23 mouse cellular contexts compared by ENCODE assay signal in the genomic region with DNA sequence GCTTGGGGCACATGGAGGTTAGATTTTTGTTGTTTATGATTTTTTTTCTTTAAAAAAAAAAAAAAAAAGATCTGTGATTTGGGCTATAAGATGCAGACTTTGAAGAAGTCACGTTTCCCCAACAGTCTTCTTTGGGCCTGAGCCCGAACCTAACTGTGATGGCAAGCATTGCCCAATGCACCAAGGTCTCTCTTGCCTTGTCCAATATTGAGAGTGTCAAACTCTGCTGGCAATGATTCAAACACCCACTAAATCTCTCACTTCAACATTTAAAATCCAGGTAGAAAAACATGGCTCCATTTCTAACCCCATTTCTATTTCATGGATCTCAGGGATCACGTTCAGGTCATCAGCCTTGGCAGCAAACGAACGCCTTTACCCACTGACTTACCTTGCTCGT. TPM values are rescaled to one million over a fixed set of nuclear protein-coding genes. Genes with fewer than 3 reads are reported as not detected.
"Had no signal": no experiment of that assay in that cellular context is flagged by ENCODE, and none has a peak within 500 bp of the region (broad histone marks: within the 10 kb centered on the region; RNA-seq: fewer than 3 reads in every experiment).

No protein-coding gene starts in this region.

- ATAC-seq: hindbrain, postnatal 0 days had no signal

- DNase-seq: gastrocnemius, postnatal 14 days; gastrocnemius, postnatal 36 days; heart, adult 11 months; heart, adult 2 months; heart, postnatal 14 days; kidney, adult 11 months; kidney, adult 2 months; kidney, adult 9 months; kidney, postnatal 14 days; kidney, postnatal 36 days; layer of hippocampus, adult 9-11 months; layer of hippocampus, postnatal 36 days; liver, embryonic 13.5 days had no signal

- H3K27me3 ChIP-seq: heart, embryonic 13.5 days; heart, embryonic 15.5 days; hindbrain, embryonic 13.5 days; hindbrain, embryonic 15.5 days; kidney, embryonic 15.5 days; limb, embryonic 12.5 days; liver, embryonic 13.5 days had no signal

- H3K9me3 ChIP-seq: heart, embryonic 13.5 days; heart, embryonic 15.5 days; hindbrain, embryonic 13.5 days; hindbrain, embryonic 15.5 days; kidney, embryonic 15.5 days; limb, embryonic 10.5 days; limb, embryonic 12.5 days; liver, embryonic 13.5 days had no signal

- H3K4me3 ChIP-seq: heart, adult 2 months; heart, embryonic 13.5 days; heart, embryonic 15.5 days; hindbrain, embryonic 13.5 days; hindbrain, embryonic 15.5 days; kidney, embryonic 15.5 days; limb, embryonic 10.5 days; limb, embryonic 12.5 days; liver, embryonic 13.5 days had no signal

- H3K27ac ChIP-seq: heart, embryonic 15.5 days; hindbrain, embryonic 13.5 days; hindbrain, embryonic 15.5 days; hindbrain, postnatal 0 days; kidney, embryonic 15.5 days; kidney, postnatal 0 days; limb, embryonic 10.5 days; limb, embryonic 12.5 days had no signal

- H3K4me1 ChIP-seq: hindbrain, embryonic 13.5 days; hindbrain, embryonic 15.5 days; kidney, embryonic 15.5 days; limb, embryonic 10.5 days; limb, embryonic 12.5 days; liver, embryonic 13.5 days had no signal

- H3K36me3 ChIP-seq: heart, embryonic 13.5 days; heart, embryonic 15.5 days; hindbrain, embryonic 13.5 days; hindbrain, embryonic 15.5 days; kidney, embryonic 15.5 days; limb, embryonic 10.5 days; limb, embryonic 12.5 days; liver, embryonic 13.5 days had no signal

- H3K9ac ChIP-seq: heart, embryonic 13.5 days; heart, embryonic 15.5 days; hindbrain, embryonic 13.5 days; hindbrain, embryonic 15.5 days; kidney, embryonic 15.5 days; limb, embryonic 12.5 days; liver, embryonic 13.5 days had no signal

- H3K4me2 ChIP-seq: heart, embryonic 13.5 days; heart, embryonic 15.5 days; hindbrain, embryonic 13.5 days; hindbrain, embryonic 15.5 days; kidney, embryonic 15.5 days; limb, embryonic 12.5 days had no signal

RNA-seq across cellular contexts. Expression of a gene that starts 38.7 kb away (rescaled TPM):
- polyA plus RNA-seq: hindbrain, embryonic 11.5 days; limb, embryonic 10.5 days had no signal
